Mouse (Mus musculus) right cerebral cortex, postnatal 14 days (tissue): ENCODE data around the gene Gm9780.
"Not testable (repeated sequence)": the region's sequence is repeated elsewhere in the genome, so short reads cannot be mapped to it uniquely, and the experiment has no call there.

Source experiments
- DNase-seq: peaks from one replicate; pipeline ENCODE4 v3.0.0; 2022

Gene Gm9780

GRCm38 (mm10) chr14:26042611-26043010 lies at the start of gene Gm9780:
TSS of gene Gm9780 (minus strand) at chr14:26042711.
- not testable (repeated sequence) for DNase-seq

GRCm38 (mm10) chr14:26081997-26082396 lies 39.5 kb upstream of the Gm9780 start, which contains the start of gene Cphx3:
TSS of gene Cphx3 (plus strand) at chr14:26082297.
- DNase-seq, result not testable (repeated sequence)

GRCm38 (mm10) chr14:26081216-26081615 lies 38.7 kb upstream of the Gm9780 start, which contains the start of gene Cphx2:
TSS of gene Cphx2 (plus strand) at chr14:26081516.
- DNase-seq, result not testable (repeated sequence)

GRCm38 (mm10) chr14:26076620-26077390 lies 34.3 kb upstream of the Gm9780 start:
- DNase-seq, result not testable (repeated sequence)

- DNase-seq, result not testable (repeated sequence)
Observed at GRCm38 (mm10) chr14:26067325-26067633, 24.8 kb upstream of the Gm9780 start, which contains the start of gene Tmem254c. TSS of gene Tmem254c (minus strand) at chr14:26067355.

- DNase-seq, result not testable (repeated sequence)
Observed at GRCm38 (mm10) chr14:26066574-26067324, 24.2 kb upstream of the Gm9780 start.

GRCm38 (mm10) chr14:26059362-26059761 lies 16.9 kb upstream of the Gm9780 start:
- DNase-seq, result not testable (repeated sequence)

GRCm38 (mm10) chr14:26058184-26058583 lies 15.7 kb upstream of the Gm9780 start:
- DNase-seq, result not testable (repeated sequence)

GRCm38 (mm10) chr14:26048767-26049166 lies 6.3 kb upstream of the Gm9780 start:
- DNase-seq, result not testable (repeated sequence)

- not testable (repeated sequence) for DNase-seq
Observed at GRCm38 (mm10) chr14:26047026-26047425, 4.5 kb upstream of the Gm9780 start.

- DNase-seq, result not testable (repeated sequence)
Observed at GRCm38 (mm10) chr14:26045007-26045406, 2.5 kb upstream of the Gm9780 start.

GRCm38 (mm10) chr14:26035439-26035838 lies 7.1 kb downstream of the Gm9780 start:
- DNase-seq, result not testable (repeated sequence)

- DNase-seq, result not testable (repeated sequence)
Observed at GRCm38 (mm10) chr14:26034364-26034763, 8.1 kb downstream of the Gm9780 start.

GRCm38 (mm10) chr14:26025653-26026052 lies 16.9 kb downstream of the Gm9780 start:
- not testable (repeated sequence) for DNase-seq

GRCm38 (mm10) chr14:26022831-26023230 lies 19.7 kb downstream of the Gm9780 start:
- DNase-seq, result not testable (repeated sequence)

- not testable (repeated sequence) for DNase-seq
Observed at GRCm38 (mm10) chr14:26021555-26021954, 21.0 kb downstream of the Gm9780 start.

- DNase-seq, result not testable (repeated sequence)
Observed at GRCm38 (mm10) chr14:26016414-26016813, 26.1 kb downstream of the Gm9780 start.

- DNase-seq, result not testable (repeated sequence)
Observed at GRCm38 (mm10) chr14:26007462-26007861, 35.0 kb downstream of the Gm9780 start.

- peak; percentile 4 for DNase-seq
Observed at GRCm38 (mm10) chr14:25981880-25982279, 60.6 kb downstream of the Gm9780 start.

GRCm38 (mm10) chr14:25979242-25979941 lies 63.1 kb downstream of the Gm9780 start:
- DNase-seq, result not testable (repeated sequence)

- DNase-seq, result not testable (repeated sequence)
Observed at GRCm38 (mm10) chr14:25978371-25979241, 63.9 kb downstream of the Gm9780 start, which contains the start of gene Duxbl1. TSS of gene Duxbl1 (plus strand) at chr14:25978577.
